Mouse (Mus musculus) urinary bladder, postnatal 10 days (tissue): ENCODE results near the gene Ackr2.

Experiments used
- DNase-seq: peaks from one replicate; pipeline ENCODE4 v3.0.0; 2022; ENCODE audit warnings: low spot score

Gene Ackr2

GRCm38 (mm10) chr9:121898245-121898644, at the start of gene Ackr2:
Ackr2 (plus strand) TSS chr9:121898355.
- DNase-seq = peak; percentile 2

GRCm38 (mm10) chr9:121854246-121854645, 43.9 kb upstream of the Ackr2 start:
- no peak for DNase-seq

GRCm38 (mm10) chr9:121856649-121857416, 41.3 kb upstream of the Ackr2 start:
- no peak for DNase-seq

GRCm38 (mm10) chr9:121857474-121858152, 40.5 kb upstream of the Ackr2 start:
- DNase-seq = peak; percentile 90

GRCm38 (mm10) chr9:121858153-121858488, 40.0 kb upstream of the Ackr2 start, which contains the start of gene Higd1a:
Higd1a (minus strand) TSS chr9:121858362.
- DNase-seq = no peak

GRCm38 (mm10) chr9:121859345-121859744, 38.8 kb upstream of the Ackr2 start:
- no peak for DNase-seq

GRCm38 (mm10) chr9:121860921-121861320, 37.2 kb upstream of the Ackr2 start:
- DNase-seq = no peak

GRCm38 (mm10) chr9:121864837-121865236, 33.3 kb upstream of the Ackr2 start:
- DNase-seq = no peak

- no peak for DNase-seq
Measured at GRCm38 (mm10) chr9:121865425-121866008, 32.6 kb upstream of the Ackr2 start.

GRCm38 (mm10) chr9:121867632-121868031, 30.5 kb upstream of the Ackr2 start:
- no peak for DNase-seq

- no peak for DNase-seq
Measured at GRCm38 (mm10) chr9:121868236-121868635, 29.9 kb upstream of the Ackr2 start.

GRCm38 (mm10) chr9:121869432-121869831, 28.7 kb upstream of the Ackr2 start:
- DNase-seq = no peak

GRCm38 (mm10) chr9:121869973-121870515, 28.1 kb upstream of the Ackr2 start:
- no peak for DNase-seq

GRCm38 (mm10) chr9:121872062-121872683, 26.0 kb upstream of the Ackr2 start:
- DNase-seq = no peak

GRCm38 (mm10) chr9:121873578-121873977, 24.6 kb upstream of the Ackr2 start:
- DNase-seq = no peak

GRCm38 (mm10) chr9:121877052-121877740, 21.0 kb upstream of the Ackr2 start:
- DNase-seq = no peak

- no peak for DNase-seq
Measured at GRCm38 (mm10) chr9:121880840-121881239, 17.3 kb upstream of the Ackr2 start.

GRCm38 (mm10) chr9:121881301-121881700, 16.9 kb upstream of the Ackr2 start:
- no peak for DNase-seq

- DNase-seq = no peak
Measured at GRCm38 (mm10) chr9:121882015-121882457, 16.1 kb upstream of the Ackr2 start.

- no peak for DNase-seq
Measured at GRCm38 (mm10) chr9:121889927-121890440, 8.2 kb upstream of the Ackr2 start.

- no peak for DNase-seq
Measured at GRCm38 (mm10) chr9:121890441-121890941, 7.7 kb upstream of the Ackr2 start.
